Mouse (Mus musculus): ENCODE results near the gene Rasgef1b. TPM values are rescaled to one million over a fixed set of nuclear protein-coding genes. Genes with fewer than 3 reads are reported as not detected.

The Rasgef1b gene
- total and polyA plus RNA-seq, 3 experiments, result 0.17 to 0.26 (median 0.21) TPM

GRCm38 (mm10) chr5:99291084-99291830, 437.6 kb downstream of the Rasgef1b start:
- H3K79me2 ChIP-seq (replicated peaks; ENCODE audit: control insufficient read depth, extremely low read depth, insufficient read depth, poor library complexity, severe bottlenecking), result no peaks in the 10 kb centered on the region
- no peaks in the 10 kb centered on the region for H3K36me3 ChIP-seq (replicated peaks in 1 of 2; ENCODE audit: control insufficient read depth in 1 of 2, insufficient read depth in 1 of 2, low read length in 1 of 2)
- dilution Hi-C loops (cut with MboI; ENCODE audit: extremely low pct_ligation_motif_present, extremely low pct_unique_long_range_greater_than_20kb, low sequenced_read_pairs) (no loop called here), in situ Hi-C loops (cut with MboI; ENCODE audit: low pct_ligation_motif_present, low pct_unique_long_range_greater_than_20kb, low sequenced_read_pairs) (no loop called here)
- no peak overlapping the region for H3K9ac ChIP-seq (ENCODE audit: insufficient read depth, low read depth)
- H3K4me3 ChIP-seq (replicated peaks in 1 of 3; ENCODE audit: low read depth in 2 of 3, low read length in 2 of 3, poor library complexity in 1 of 3), result no peak overlapping the region
- H3K4me2 ChIP-seq (ENCODE audit: insufficient read depth, low read depth, poor library complexity, severe bottlenecking), result no peak overlapping the region
- H3K27me3 ChIP-seq (replicated peaks), result no peaks in the 10 kb centered on the region
- H3K4me1 ChIP-seq (ENCODE audit: control insufficient read depth in 1 of 2, insufficient read depth in 2 of 2), result no peaks in the 10 kb centered on the region; a peak in 1 of 4 replicates
- H3K27ac ChIP-seq (ENCODE audit: insufficient read depth, low read depth), result no peak overlapping the region
- TF ChIP-seq ETS1 (conservative IDR thresholded peaks at IDR 0.05; ENCODE audit: low read depth, low read length) (no peak), UBTF (IDR thresholded peaks at IDR 0.05; ENCODE audit: low read depth, low read length) (no peak), ZMIZ1 (IDR thresholded peaks at IDR 0.05; ENCODE audit: low read depth, low read length) (no peak), KAT2A (IDR thresholded peaks at IDR 0.05; ENCODE audit: insufficient replicate concordance, low read length) (no peak), MAX (IDR thresholded peaks at IDR 0.05; ENCODE audit: low read length) (no peak), ZNF384 (IDR thresholded peaks at IDR 0.05; ENCODE audit: low read depth, low read length) (no peak), ELF1 (IDR thresholded peaks at IDR 0.05; ENCODE audit: low read depth, low read length) (no peak), IRF4 (IDR thresholded peaks at IDR 0.05; ENCODE audit: low read depth, low read length) (no peak), MAZ (IDR thresholded peaks at IDR 0.05; ENCODE audit: low read depth, low read length) (no peak), GABPA (IDR thresholded peaks at IDR 0.05; ENCODE audit: insufficient replicate concordance, low read depth, low read length) (no peak), EP300 (IDR thresholded peaks at IDR 0.05; ENCODE audit: low read length) (no peak), ZC3H11A (IDR thresholded peaks at IDR 0.05; ENCODE audit: low read depth, low read length) (no peak)
- H3K9me3 ChIP-seq (replicated peaks; ENCODE audit: low read length), result no peaks in the 10 kb centered on the region
- DNase-seq (ENCODE audit: extremely low read depth), result no peak

- Histone ChIP-seq H3K4me2 (ENCODE audit: insufficient read depth, low read depth, poor library complexity, severe bottlenecking) (no peak overlapping the region), H3K4me1 (ENCODE audit: control insufficient read depth in 1 of 2, insufficient read depth in 2 of 2) (peaks cover 0 to 8% of the 10 kb centered on the region in 2 experiments; a peak in 2 of 4 replicates), H3K27me3 (replicated peaks) (no peaks in the 10 kb centered on the region), H3K9ac (ENCODE audit: insufficient read depth, low read depth) (no peak overlapping the region), H3K79me2 (replicated peaks; ENCODE audit: control insufficient read depth, extremely low read depth, insufficient read depth, poor library complexity, severe bottlenecking) (no peaks in the 10 kb centered on the region), H3K4me3 (replicated peaks in 1 of 3; ENCODE audit: low read depth in 2 of 3, low read length in 2 of 3, poor library complexity in 1 of 3) (no peak overlapping the region), H3K27ac (ENCODE audit: insufficient read depth, low read depth) (no peak overlapping the region), H3K9me3 (replicated peaks; ENCODE audit: low read length) (no peaks in the 10 kb centered on the region), H3K36me3 (replicated peaks in 1 of 2; ENCODE audit: control insufficient read depth in 1 of 2, insufficient read depth in 1 of 2, low read length in 1 of 2) (no peaks in the 10 kb centered on the region)
- TF ChIP-seq IRF4 (IDR thresholded peaks at IDR 0.05; ENCODE audit: low read depth, low read length), result no peak
- TF ChIP-seq CHD1 (IDR thresholded peaks at IDR 0.05; ENCODE audit: low read depth, low read length), result no peak
- no peak for TF ChIP-seq ELF1 (IDR thresholded peaks at IDR 0.05; ENCODE audit: low read depth, low read length)
- no peak for TF ChIP-seq USF1 (IDR thresholded peaks at IDR 0.05; ENCODE audit: low read depth, low read length)
- TF ChIP-seq EP300 (IDR thresholded peaks at IDR 0.05; ENCODE audit: low read length), result no peak
- no peak for TF ChIP-seq POLR2AphosphoS2 (IDR thresholded peaks at IDR 0.05; ENCODE audit: low read depth, low read length)
- no peak for TF ChIP-seq USF2 (conservative IDR thresholded peaks at IDR 0.05; ENCODE audit: low read depth, low read length)
- TF ChIP-seq JUN (IDR thresholded peaks at IDR 0.05; ENCODE audit: insufficient read depth, low read depth, low read length), result no peak
- TF ChIP-seq GABPA (IDR thresholded peaks at IDR 0.05; ENCODE audit: insufficient replicate concordance, low read depth, low read length), result no peak
- no peak for TF ChIP-seq KAT2A (IDR thresholded peaks at IDR 0.05; ENCODE audit: insufficient replicate concordance, low read length)
- TF ChIP-seq TBP (conservative IDR thresholded peaks at IDR 0.05; ENCODE audit: low read depth, low read length), result no peak
- TF ChIP-seq TCF12 (IDR thresholded peaks at IDR 0.05; ENCODE audit: low read depth, low read length), result no peak
- TF ChIP-seq ETS1 (conservative IDR thresholded peaks at IDR 0.05; ENCODE audit: low read depth, low read length), result no peak
- no peak for TF ChIP-seq BHLHE40 (IDR thresholded peaks at IDR 0.05; ENCODE audit: low read depth, low read length)
- no peak for TF ChIP-seq ZC3H11A (IDR thresholded peaks at IDR 0.05; ENCODE audit: low read depth, low read length)
- dilution Hi-C loops (cut with MboI; ENCODE audit: extremely low pct_ligation_motif_present, extremely low pct_unique_long_range_greater_than_20kb, low sequenced_read_pairs) (no loop called here), in situ Hi-C loops (cut with MboI; ENCODE audit: low pct_ligation_motif_present, low pct_unique_long_range_greater_than_20kb, low sequenced_read_pairs) (no loop called here)
- no peak for DNase-seq (ENCODE audit: extremely low read depth)
Measured at GRCm38 (mm10) chr5:99288262-99288661, 440.6 kb downstream of the Rasgef1b start.
